Mouse (Mus musculus): ENCODE data around the gene Nell2.

The Nell2 gene

DNA sequence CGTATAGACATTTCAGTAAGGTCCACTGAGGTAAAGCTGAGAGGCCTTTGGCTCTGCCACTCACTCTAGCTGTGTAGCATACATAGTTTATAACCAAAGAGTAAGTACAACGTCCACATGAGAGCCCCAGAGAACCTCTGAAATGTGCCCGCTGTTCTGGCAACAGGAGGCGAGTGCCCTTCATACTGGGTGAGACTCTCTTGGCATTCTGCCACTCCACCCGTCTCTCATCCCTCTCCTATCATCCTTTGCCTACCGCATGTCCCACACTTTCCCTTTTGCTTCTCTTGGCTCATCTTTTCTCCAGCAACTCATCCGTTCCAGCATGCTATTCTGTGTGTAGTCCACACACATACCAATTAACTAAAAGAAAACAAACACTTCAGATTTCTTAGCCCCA, 442.4 kb downstream of the Nell2 start:
- DNase-seq (ENCODE audit: low spot score), result no peak

DNA sequence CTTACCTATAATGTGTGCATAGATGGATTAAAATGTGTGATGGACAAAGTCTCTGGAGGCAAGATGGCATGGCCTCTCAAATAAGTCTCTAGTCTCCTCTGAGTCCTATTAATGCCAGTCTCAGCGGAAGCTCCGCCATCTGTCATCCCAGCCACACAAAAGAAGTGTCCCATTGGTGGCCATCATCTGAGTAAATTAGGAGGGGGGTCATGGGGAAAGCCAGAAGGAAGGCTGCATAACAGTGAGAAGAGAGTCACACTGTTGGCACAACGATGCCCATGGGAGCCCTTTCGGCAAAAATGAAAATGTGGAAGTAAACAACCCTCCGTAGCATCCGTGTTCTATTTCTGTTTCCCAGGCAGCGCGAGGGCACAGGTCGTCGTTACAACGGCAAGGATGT, 446.7 kb downstream of the Nell2 start:
- DNase-seq (ENCODE audit: low spot score), result no peak

DNA sequence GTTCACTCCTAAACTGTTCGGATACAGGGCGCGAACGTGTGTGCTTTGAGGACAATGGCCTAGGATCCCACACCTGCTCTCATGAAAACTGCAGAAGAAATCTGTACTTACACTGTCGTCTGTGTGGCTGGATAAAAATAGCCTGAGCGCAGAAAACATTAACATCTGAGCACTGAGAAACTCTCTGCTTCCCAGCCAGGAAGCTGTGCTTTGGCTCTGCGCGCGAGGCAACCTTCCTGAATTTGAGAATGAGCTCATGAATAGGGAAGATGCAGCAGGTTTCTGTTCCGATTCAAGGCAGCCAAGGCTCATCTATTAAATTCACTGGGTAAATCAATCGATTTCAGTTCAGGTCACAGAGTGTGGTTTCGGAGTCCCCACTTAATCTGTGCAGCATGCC, 453.0 kb downstream of the Nell2 start:
- DNase-seq (ENCODE audit: low spot score), result no peak

DNA sequence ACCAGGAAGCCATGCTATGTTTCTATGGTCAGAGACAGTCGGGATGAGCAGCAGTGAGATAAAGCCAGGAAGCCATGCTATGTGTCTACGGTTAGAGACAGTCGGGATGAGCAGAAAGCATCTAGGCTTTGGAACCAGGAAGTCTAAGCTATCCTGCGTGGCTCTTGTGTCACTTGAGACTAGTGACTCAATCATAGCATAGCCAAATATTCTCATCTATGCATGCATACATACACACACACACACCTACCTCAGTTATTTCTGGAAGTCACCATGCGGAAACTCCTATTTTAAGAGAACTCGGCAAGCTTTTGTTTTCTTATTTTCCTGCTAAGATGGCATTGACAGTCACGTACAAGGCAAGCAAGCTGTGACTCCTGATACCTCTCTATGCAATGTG, 457.5 kb downstream of the Nell2 start:
- no peak for DNase-seq (ENCODE audit: low spot score)

DNA sequence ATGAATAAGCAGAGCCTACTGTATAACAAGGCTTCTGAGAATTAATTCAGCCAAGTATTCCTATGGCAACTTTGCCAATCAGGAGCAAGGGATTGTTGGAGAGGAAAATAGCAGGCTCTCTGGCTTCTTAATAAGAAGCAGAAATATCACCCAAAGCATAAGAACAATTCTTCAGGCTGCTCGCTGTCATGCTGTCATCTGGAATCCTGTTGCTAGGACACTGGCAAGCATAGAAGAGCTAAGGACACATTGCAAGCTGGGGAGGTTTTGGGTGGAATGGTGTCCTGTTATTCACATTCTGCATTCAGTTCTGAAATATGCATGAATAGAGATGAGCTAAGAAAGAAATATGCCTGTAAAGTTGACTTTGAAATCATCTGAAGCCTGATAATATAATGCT, 459.6 kb downstream of the Nell2 start:
- DNase-seq (ENCODE audit: low spot score), result no peak

DNA sequence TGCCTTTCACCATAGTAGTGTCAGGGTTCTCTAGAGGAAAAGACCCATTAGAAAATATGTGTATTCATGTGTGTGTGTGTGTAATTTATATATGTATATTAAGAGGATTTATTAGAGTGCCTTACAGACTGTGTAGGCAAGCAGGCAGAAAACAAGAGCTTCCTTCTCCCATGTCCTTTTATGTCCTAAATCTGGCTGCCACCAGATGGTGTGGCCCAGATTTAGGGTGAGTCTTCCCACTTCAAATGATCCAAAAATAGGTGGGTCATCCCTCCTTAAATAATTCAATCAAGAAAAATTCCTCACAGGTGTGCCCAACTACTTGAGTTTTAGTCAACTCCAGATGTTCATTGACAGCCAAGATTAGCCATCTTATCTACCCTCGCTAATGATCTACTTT, 460.3 kb downstream of the Nell2 start:
- DNase-seq (ENCODE audit: low spot score), result no peak

DNA sequence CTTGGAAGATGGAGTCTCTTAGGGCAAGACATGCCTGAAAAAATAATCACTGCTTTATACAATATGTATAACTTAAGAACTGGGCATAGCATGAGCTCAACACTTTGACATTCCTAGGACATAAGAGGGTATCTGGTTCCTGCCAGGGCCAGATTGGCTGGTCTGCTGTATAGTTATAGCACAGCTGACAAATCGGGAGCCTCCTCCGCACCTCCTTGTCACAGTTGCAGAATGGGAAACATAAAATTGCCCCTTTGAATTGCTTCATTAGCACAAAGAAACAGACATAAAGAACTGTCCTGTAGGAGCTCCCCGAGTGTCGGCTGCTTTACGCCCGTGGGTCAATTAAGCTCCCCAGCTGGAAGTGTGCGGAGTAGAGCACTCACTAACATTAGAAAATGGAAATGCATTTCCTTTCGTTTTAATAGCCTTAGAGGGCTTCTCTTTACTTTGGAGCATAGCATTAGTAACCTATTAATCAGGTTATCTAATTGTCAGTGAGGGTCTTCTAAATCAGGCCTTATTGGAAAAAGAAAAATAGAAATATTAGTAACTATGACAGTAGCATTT, 473.2 kb downstream of the Nell2 start:
- DNase-seq (ENCODE audit: low spot score), result no peak

DNA sequence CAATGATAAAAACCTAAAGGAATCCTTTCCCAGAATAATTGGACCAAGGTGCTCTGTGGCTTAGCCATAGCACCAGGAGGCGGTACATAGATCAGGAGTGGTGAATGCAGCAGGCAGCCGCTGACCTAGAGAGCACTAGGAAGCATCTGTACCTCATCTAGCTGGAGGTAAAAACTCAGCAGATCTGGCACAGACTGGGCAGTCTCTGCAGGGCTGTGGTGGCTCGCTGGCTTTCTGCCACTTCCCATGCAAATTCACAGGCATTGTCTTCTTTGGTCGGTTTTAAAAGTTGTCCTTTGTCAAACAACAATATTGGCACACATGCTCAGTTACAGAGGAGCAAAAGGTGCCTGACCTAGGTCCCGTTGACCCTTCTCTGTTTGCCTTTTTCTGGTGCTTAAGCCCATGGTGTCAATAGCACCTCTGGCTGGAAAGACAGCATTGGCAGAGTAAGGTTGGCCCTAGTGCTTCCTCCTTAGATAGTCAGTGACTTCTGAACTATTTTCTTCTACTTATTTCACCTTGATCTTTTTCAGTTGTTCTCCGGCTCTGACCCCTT, 479.1 kb downstream of the Nell2 start:
- DNase-seq (ENCODE audit: low spot score), result no peak

DNA sequence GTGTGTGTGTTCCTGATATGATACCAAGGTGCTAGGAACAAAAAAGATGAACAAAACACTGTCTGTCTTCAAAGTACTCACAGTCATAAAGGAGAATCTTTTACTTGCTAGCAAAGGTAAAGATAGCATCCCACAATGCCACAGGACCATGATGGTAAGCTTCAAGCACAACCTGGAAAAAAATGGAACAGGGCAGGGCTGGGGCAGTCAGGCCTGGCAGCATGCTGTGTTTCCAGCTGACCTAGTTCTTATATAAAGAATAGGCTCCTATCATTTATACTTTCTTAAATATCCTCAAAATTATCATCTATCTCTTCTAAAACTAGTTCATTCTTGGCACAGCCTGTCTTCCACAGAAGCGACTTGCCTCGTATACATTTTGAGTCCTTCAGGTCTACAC, 480.9 kb downstream of the Nell2 start:
- no peak for DNase-seq (ENCODE audit: low spot score)

DNA sequence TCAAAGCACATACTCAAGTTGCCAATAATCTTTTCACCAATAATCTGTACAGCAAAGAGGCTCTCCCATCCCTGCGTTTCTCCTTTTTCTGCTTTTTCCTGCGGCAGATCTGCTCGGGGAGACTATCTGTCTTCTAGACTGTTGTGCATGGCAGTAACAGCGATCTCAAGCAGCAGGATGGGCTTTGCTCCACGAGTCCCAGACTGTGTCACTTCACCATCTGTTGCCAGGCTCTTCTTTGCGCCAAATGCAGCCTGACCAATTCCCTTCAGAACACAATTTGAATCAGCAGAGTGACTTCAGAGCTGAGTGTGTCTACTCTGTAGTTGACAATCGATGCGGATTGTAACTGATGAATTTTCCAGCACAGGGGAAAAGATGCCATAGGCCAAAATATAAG, 484.3 kb downstream of the Nell2 start:
- DNase-seq (ENCODE audit: low spot score), result no peak

DNA sequence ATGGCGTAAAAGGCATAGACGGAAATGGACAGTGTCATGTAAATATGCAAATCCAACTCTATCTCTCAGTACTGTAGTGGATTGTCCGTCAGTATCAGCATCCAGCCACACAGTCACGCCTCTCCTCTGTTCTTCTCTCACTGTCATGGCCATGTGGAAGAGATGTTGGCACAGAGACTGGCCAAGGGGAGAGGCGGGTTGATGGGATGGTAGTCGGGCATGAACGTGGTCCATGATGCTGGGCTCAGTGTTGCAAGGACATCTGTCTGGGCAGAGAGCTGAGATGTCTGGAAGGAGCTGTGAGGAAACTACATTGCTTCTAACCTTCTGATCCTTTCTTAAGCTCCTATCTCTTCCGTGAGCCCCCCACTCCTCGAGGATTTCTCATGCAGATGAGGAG, 485.9 kb downstream of the Nell2 start:
- no peak for DNase-seq (ENCODE audit: low spot score)

DNA sequence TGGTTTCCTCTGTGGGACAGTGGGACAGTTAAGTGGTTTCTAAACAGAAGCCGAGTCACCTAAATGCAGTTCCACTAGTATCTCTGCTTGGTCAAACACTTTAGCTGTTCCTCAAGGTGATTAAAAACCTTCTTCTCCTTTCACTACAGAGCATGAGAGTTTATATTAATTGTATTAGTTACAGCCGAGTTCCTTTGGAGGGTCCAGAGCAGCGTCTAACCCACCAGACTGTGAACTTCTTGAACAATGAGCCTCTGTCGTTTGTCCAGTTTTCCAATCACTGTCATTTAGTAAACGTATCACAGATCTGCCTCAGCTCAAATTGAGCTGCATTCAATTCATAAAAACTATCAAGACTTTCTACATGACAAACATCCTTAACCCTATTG, 498.9 kb downstream of the Nell2 start:
- no peak for DNase-seq (ENCODE audit: low spot score)

DNA sequence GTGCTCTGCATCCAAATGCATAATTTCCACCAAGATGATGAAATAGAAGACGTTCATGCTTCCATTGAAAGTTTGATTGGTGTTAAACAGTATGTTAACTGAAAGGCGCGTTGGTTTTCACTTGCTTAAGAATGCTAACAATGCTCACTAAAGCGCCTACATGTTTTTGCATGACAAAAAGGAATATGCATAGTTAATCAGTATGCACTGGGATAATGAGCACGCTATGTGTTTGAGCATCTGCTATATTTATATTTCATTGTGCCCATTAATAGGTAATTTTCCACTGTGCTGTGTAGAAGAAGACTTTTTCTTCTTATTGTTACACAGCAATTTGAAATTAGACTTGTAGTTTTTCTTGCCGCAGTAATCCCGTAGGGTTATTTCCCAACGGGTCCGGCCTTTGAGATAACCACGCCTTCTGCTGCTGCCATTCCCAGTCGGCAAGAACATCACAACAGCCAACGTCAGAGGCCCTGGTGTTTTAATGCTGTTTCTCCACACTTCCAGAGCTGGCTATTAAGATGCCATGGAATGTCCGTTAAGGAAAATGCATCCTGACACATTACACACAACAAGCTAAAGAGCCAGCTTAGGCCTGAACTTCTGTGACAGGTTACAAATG, 499.4 kb downstream of the Nell2 start:
- no peak for DNase-seq (ENCODE audit: low spot score)

Data from embryo, embryonic 10.5 days (tissue).